Mouse (Mus musculus) hindbrain, embryonic 11.5 days (tissue): ENCODE measurements around the gene H60b. TPM values are rescaled to one million over a fixed set of nuclear protein-coding genes. Genes with fewer than 3 reads are reported as not detected.
"Not testable (repeated sequence)": the region's sequence is repeated elsewhere in the genome, so short reads cannot be mapped to it uniquely, and the experiment has no call there.

ENCODE experiments used
- ATAC-seq: fragments of 200-750 bp; cut with Nextera tagmentation; 2 replicates; pipeline ENCODE4 v1.8.0; 2017; ENCODE audit warnings: mild to moderate bottlenecking, moderate TSS enrichment, moderate library complexity; ENCODE audit not compliant: low FRiP score
- DNase-seq: peaks from one replicate; pipeline ENCODE4 v3.0.0-alpha.2; 2015; ENCODE audit warnings: low spot score
- H3K27ac ChIP-seq: fragments of 300-500 bp; sonication (generic); 2 replicates; pipeline ENCODE4 v1.5.1; 2014; ENCODE audit warnings: mild to moderate bottlenecking, low read depth, low read length
- H3K27me3 ChIP-seq: fragments of 300-500 bp; sonication (generic); 2 replicates; pipeline ENCODE4 v1.6.1; 2014; ENCODE audit warnings: mild to moderate bottlenecking, low read length, moderate library complexity, mixed read lengths; ENCODE audit not compliant: control insufficient read depth, insufficient read depth
- H3K36me3 ChIP-seq: fragments of 300-500 bp; sonication (generic); 2 replicates; pipeline ENCODE4 v1.6.1; 2014; ENCODE audit warnings: mild to moderate bottlenecking, low read length, moderate library complexity, mixed read lengths; ENCODE audit not compliant: control insufficient read depth, insufficient read depth
- H3K4me1 ChIP-seq: fragments of 300-500 bp; sonication (generic); replicated peaks from 2 replicates; pipeline ENCODE4 v1.6.1; 2014; ENCODE audit warnings: low read length, mixed read lengths; ENCODE audit not compliant: control insufficient read depth, insufficient read depth
- H3K4me2 ChIP-seq: fragments of 300-500 bp; sonication (generic); replicated peaks from 2 replicates; pipeline ENCODE4 v1.6.1; 2014; ENCODE audit warnings: mild to moderate bottlenecking, low read depth, low read length
- H3K4me3 ChIP-seq: fragments of 300-500 bp; sonication (generic); 2 replicates; pipeline ENCODE4 v1.5.1; 2014; ENCODE audit warnings: low read depth, low read length
- H3K9ac ChIP-seq: fragments of 300-500 bp; sonication (generic); 2 replicates; pipeline ENCODE4 v1.6.1; 2014; ENCODE audit warnings: low read depth, low read length
- H3K9me3 ChIP-seq: fragments of 300-500 bp; sonication (generic); 2 replicates; pipeline ENCODE4 v1.6.1; 2016; ENCODE audit warnings: low read length; ENCODE audit not compliant: control insufficient read depth
- WGBS: fragments of 180-500 bp; shearing (Covaris S2); extraction: QIAGEN DNeasy Blood & Tissue Kit; methylation state at CpG from one replicate; pipeline ENCODE4 v1.1.7; 2014; 5-methylcytosine and 5-hydroxymethylcytosine counted together
- polyA plus RNA-seq: library from polyadenylated mRNA; unstranded; fragments of >200 nt; fragmentation: Nextera tagmentation; extraction: Ambion mirVana; gene quantifications from 2 replicates; pipeline ENCODE4 v1.2.1, GENCODE M21; 2014

H60b gene
- polyA plus RNA-seq = 1.7 and 2.9 TPM in 2 replicates

DNA sequence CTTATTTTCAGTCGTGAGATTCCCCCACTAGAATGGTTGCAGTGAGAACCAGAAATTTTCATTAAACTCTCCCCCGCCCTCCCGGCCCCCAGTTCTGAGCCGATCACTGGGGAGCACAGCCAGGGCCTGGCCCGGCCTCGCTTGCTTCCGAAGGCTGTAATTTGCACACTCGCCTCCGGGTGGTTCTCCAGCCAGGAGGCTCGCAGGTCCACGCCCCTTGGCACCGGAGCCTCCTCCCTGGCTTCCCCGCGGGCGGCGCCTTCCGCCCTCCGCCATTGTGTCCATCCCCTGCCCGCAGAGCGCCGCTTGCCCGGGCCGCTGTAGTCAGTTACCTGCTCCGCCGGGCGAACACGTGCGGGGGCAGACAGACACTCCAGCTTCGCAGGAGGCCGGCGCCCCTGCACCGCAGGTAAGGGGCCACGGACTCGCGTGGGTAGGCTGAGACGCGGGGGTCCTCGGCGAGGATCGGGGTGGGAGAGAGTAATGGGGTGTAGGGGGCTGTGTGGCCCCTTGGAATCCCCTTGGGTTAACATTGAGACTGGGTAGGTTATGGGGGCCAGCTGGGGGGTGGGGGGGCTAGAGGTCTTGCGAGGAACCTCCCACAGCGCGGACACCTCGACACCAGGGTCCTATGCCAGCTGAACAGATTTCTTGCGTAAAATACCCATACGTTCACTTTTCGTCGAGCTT is at the start of gene H60b, which contains the start of gene Raet1e:
Gene H60b, plus strand, starts transcription at position 277 of the 690 bp plus-strand sequence.
Gene Raet1e, plus strand, starts transcription at position 260 of the 690 bp plus-strand sequence.
- H3K4me2 ChIP-seq = peak within 1 kb of the TSS; percentile 48
- not testable (repeated sequence) for H3K9ac ChIP-seq, H3K36me3 ChIP-seq, H3K27ac ChIP-seq, H3K9me3 ChIP-seq, H3K4me1 ChIP-seq
- under 1% methylated on average over 47 of the region's 48 CpGs for WGBS
- peak; percentile 76 for DNase-seq
- H3K27me3 ChIP-seq = peaks cover 32% of the 10 kb centered on the region
- H3K4me3 ChIP-seq = peak within 1 kb of the TSS; percentile 33
- peak; percentile 75 for ATAC-seq

DNA sequence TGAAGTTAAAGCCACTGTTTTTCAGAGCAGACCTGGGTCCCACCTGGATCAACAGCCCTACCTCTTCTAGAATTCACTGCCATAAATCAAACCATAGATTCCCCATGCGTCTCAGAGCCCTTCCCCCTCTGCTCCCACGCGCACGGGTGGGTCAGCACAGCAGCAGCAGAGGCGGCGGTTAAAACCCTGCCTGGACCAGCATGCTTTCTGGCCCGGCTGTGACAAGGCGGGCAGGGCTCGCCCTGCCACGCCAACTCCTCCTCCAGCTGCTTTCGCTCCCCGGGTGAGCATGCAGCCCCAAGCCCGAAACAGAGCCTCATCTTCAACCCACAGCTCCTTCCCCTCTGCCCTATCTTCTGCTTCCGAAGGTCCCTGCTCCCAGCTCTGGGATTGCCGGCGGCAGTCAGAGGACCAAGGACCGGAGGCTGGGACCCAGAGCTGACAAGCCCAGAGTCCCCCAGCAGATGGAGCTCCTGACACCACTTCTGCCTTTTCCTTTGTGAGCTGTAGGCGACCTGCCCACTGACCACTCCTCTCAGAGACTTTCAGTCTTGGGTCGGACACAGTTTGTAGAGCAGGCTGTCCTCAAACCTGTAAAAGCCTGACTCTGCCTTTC is 17.6 kb upstream of the H60b start:
- H3K4me1 ChIP-seq = no peaks in the 10 kb centered on the region
- H3K4me2 ChIP-seq = peak overlapping the region; percentile 47
- peak overlapping the region; percentile 53 for H3K9ac ChIP-seq
- H3K4me3 ChIP-seq = peak overlapping the region; percentile 33
- H3K27ac ChIP-seq = no peak overlapping the region
- no peaks in the 10 kb centered on the region for H3K36me3 ChIP-seq
- ATAC-seq (peak; percentile 85), DNase-seq (peak; percentile 86)
- H3K27me3 ChIP-seq = no peaks in the 10 kb centered on the region
- WGBS = under 1% methylated on average over 19 of the region's 19 CpGs
- no peaks in the 10 kb centered on the region for H3K9me3 ChIP-seq

DNA sequence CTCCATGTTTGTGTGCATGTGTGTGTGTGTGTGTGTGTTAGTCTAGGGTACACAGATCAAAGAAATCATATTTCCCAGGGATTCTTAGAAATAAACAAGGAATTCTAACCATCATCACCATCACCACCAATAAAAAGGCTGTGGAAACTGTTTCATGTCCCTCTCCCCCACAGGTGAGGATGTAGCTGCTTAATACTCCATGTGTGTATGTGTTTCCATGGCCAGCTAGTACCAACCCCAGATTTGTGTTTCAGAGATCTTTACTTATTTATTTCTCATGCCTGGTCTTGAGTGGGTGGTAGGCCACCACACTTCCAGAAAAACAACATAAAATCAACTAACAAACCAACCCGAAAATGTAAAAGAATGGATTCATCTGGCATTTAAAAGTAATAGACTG is 16.2 kb upstream of the H60b start:
- H3K27me3 ChIP-seq, H3K27ac ChIP-seq, H3K36me3 ChIP-seq, H3K9me3 ChIP-seq, ATAC-seq, H3K4me1 ChIP-seq, H3K9ac ChIP-seq, H3K4me2 ChIP-seq, H3K4me3 ChIP-seq: not testable (repeated sequence)
- WGBS = 91% methylated on average over 1 of the region's 1 CpGs
- peak; percentile 75 for DNase-seq

DNA sequence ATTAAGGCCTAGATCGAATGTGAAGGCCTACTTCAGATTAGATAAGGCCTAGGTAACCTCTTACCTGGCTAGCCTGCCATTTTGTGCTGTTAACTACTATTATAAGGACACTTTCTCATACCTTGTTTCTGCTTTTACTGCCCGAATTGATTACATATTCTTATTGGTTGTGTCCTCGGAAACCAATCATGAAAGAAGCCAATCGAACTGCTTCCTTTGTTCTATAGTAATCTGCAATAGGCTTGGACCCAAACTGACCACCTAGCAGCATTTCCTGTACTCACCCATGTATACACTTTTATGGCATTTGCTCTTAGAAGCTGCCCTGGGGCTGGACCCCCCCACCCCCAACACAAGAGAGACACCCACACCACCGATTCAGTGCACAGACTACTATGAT is 15.5 kb upstream of the H60b start:
- no peak overlapping the region for H3K4me3 ChIP-seq
- DNase-seq = no peak
- H3K9ac ChIP-seq = no peak overlapping the region
- no peak overlapping the region for H3K27ac ChIP-seq
- WGBS = 85% methylated on average over 5 of the region's 5 CpGs
- no peaks in the 10 kb centered on the region for H3K27me3 ChIP-seq
- H3K4me2 ChIP-seq = no peak overlapping the region
- no peaks in the 10 kb centered on the region for H3K4me1 ChIP-seq
- ATAC-seq = no peak
- H3K36me3 ChIP-seq = no peaks in the 10 kb centered on the region
- H3K9me3 ChIP-seq = no peaks in the 10 kb centered on the region

DNA sequence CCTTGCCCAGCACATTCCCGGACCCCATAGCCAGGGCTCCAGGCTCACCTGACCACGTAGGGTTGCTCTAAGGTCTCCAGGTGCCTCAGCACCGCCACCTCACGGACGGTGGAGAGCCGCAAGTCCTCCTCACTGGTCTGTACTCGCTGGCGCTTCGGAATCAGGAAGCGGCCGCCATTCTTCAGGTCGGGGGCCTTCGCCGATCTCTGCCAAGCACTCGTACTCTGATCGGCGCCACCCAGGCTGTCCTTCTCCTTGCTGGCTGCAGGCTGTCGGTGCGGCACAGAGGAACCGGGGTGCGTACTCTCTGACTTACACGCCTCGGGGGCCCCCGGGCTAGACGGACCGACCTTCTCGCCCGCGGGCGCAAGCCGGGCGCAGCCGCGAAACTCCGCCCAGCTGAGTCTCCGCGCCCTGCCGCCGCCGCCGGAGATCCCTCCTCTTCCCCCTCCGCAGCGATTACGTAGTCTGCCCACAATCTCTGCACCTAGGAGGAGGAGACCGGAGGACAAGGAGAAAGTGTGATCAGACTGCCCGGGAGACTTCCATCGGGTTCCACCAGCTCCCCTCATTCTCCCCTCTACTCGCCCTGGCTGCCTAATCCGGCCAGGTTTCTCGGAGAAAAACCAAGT is 9.8 kb upstream of the H60b start:
- peak overlapping the region; percentile 77 for H3K9ac ChIP-seq
- DNase-seq (peak; percentile 84), ATAC-seq (peak; percentile 81)
- H3K27me3 ChIP-seq = peaks cover 16% of the 10 kb centered on the region
- no peaks in the 10 kb centered on the region for H3K9me3 ChIP-seq
- peak overlapping the region; percentile 94 for H3K4me2 ChIP-seq
- H3K36me3 ChIP-seq = no peaks in the 10 kb centered on the region
- H3K27ac ChIP-seq = 0 out of 2 replicates have a peak overlapping the region, but pooled peaks have one; percentile 36
- peak overlapping the region; percentile 65 for H3K4me3 ChIP-seq
- H3K4me1 ChIP-seq = peaks cover 7% of the 10 kb centered on the region
- WGBS = under 1% methylated on average over 45 of the region's 50 CpGs

DNA sequence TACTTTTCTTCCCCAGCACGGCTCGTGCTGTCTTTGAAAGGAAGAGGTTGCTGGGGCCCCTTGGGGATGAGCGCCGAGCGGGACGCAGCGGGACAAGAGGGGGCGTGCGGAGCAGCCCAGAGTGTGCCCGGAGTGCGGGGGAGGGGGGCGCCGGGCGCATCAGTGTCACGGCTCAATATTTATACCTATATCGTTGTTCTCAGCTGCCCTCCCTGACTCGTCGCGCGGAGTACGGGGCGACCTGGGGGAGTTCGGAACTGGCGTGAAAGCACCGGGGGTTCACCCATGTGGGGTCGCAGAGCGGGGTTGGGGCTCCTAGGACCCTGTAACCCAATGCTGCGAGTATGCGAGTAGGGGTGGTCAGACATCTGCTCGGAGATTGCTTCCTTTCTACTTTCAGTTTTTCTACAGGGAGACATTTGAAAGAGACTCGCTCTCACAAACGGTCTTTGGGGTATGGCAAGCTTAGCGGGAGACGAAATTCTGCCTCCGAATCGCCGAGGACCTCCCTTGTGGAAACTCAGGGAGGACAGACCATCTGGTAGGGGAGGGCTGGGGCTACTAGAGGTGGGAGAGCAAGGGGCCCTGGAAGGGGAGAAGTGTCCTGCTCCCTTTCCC is 9.2 kb upstream of the H60b start, which contains the start of gene E030030I06Rik:
Gene E030030I06Rik, minus strand, starts transcription at position 198 of the 618 bp plus-strand sequence.
- WGBS = under 1% methylated on average over 35 of the region's 37 CpGs
- Histone ChIP-seq H3K4me2 (peak within 1 kb of the TSS; percentile 94), H3K4me3 (peak within 1 kb of the TSS; percentile 65), H3K27ac (0 out of 2 replicates have a peak within 1 kb of the TSS, but pooled peaks have one; percentile 36), H3K27me3 (peaks cover 17% of the 10 kb centered on the region), H3K4me1 (peaks cover 7% of the 10 kb centered on the region), H3K9me3 (no peaks in the 10 kb centered on the region), H3K9ac (peak within 1 kb of the TSS; percentile 77), H3K36me3 (no peaks in the 10 kb centered on the region)
- DNase-seq = peak; percentile 74
- ATAC-seq = peak; percentile 60

DNA sequence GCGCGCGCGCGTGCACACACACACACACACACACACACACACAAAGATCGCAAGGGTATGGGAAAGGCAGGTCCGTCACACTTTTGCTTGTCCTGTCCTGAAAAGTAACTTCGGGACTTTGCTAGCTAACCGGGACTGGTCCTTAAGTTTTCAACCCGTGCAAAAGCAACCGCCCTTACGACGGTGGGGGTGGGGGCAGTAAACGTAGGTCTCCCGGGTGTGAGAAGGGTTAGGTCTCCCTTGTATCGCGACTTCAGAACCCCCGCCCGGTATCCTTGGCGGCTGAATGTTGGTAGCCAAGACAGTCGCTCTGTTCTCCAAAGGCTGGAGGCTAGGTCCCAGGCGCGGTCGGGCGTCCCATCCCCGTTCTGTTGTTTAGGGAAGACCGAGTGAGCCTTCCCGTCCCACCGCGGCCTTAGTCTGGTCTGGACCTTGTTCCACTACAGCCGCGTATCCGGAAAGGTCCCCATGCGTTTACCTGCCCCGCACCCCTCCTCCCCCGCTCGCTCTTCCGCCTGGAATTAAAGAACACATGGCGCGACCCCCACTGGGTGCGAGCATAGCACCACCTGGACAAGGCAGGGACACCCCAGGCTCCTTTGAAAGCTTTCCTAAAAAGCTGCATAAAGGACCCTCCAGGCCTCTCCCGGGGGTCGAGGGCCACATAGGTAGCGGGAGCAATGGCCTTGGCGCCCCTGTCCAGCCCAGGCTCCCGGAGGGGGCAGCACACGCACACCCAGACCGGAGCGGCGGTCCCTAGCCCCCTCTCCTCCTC is 8.5 kb upstream of the H60b start:
- H3K9ac ChIP-seq = no peak overlapping the region; the same call in 1 of the 2 replicates
- peaks cover 19% of the 10 kb centered on the region for H3K27me3 ChIP-seq
- H3K27ac ChIP-seq = no peak overlapping the region
- H3K9me3 ChIP-seq = no peaks in the 10 kb centered on the region
- under 1% methylated on average over 50 of the region's 50 CpGs for WGBS
- DNase-seq (peak; percentile 67), ATAC-seq (0 out of 2 replicates have a peak, but pooled peaks have one; percentile 15)
- peak overlapping the region; percentile 94 for H3K4me2 ChIP-seq
- H3K36me3 ChIP-seq = no peaks in the 10 kb centered on the region
- H3K4me3 ChIP-seq = peak overlapping the region; percentile 65
- peaks cover 7% of the 10 kb centered on the region for H3K4me1 ChIP-seq

DNA sequence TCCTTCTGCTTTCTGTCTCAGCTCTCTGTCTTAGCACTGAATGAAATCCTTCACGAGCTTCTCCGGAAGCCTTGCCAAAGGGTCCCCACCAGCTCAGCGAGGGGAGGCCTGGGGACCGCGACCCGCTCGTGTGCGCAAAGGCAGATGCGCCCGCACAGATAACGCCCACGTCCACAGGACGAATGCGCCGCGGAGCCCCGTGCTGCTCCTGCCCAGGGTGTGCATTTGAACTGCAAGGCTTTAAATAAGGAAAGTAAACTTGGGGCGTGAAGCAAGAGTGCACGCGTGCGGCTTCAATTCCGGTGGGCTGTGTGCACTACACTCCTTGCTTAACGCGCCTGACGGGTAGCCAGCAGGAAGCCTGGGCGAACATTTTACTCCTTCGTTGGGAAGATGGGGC is 7.8 kb upstream of the H60b start:
- Histone ChIP-seq H3K27ac (no peak overlapping the region), H3K27me3 (peaks cover 23% of the 10 kb centered on the region), H3K9me3 (no peaks in the 10 kb centered on the region), H3K4me1 (peaks cover 7% of the 10 kb centered on the region), H3K9ac (no peak overlapping the region), H3K36me3 (no peaks in the 10 kb centered on the region), H3K4me3 (peak overlapping the region; percentile 65; the same call in 1 of the 2 replicates), H3K4me2 (peak overlapping the region; percentile 94)
- ATAC-seq (no peak), DNase-seq (peak; percentile 63)
- under 1% methylated on average over 27 of the region's 27 CpGs for WGBS
